Mouse (Mus musculus) neural tube, embryonic 14.5 days (tissue): ENCODE measurements at regions not wholly inside any gene's neighbourhood (a gene's known extent, or its start where the extent isn't known, plus 50 kb on each side); places are given as distances from the start of the nearest gene placed in this dataset.

Experiments used
- ATAC-seq: fragments of 200-750 bp; cut with Nextera tagmentation; 2 replicates; pipeline ENCODE4 v1.8.0; 2017; ENCODE audit warnings: low read depth, mild to moderate bottlenecking, moderate TSS enrichment, moderate library complexity
- H3K27ac ChIP-seq: fragments of 300-500 bp; sonication (generic); 2 replicates; pipeline ENCODE4 v1.5.1; 2014; ENCODE audit warnings: low read depth, mild to moderate bottlenecking, control low read depth, low read length, moderate library complexity, mixed read lengths
- H3K27me3 ChIP-seq: fragments of 300-500 bp; sonication (generic); 2 replicates; pipeline ENCODE4 v1.6.1; 2014; ENCODE audit warnings: low read length; ENCODE audit not compliant: control insufficient read depth, insufficient read depth
- H3K36me3 ChIP-seq: fragments of 300-500 bp; sonication (generic); 2 replicates; pipeline ENCODE4 v1.6.1; 2014; ENCODE audit warnings: low read length, mixed read lengths; ENCODE audit not compliant: control insufficient read depth, insufficient read depth
- H3K4me1 ChIP-seq: fragments of 300-500 bp; sonication (generic); 2 replicates; pipeline ENCODE4 v1.6.1; 2014; ENCODE audit warnings: low read length; ENCODE audit not compliant: control insufficient read depth, insufficient read depth
- H3K4me2 ChIP-seq: fragments of 300-500 bp; sonication (generic); 2 replicates; pipeline ENCODE4 v1.6.1; 2014; ENCODE audit warnings: mild to moderate bottlenecking, low read depth, low read length, control low read depth
- H3K4me3 ChIP-seq: fragments of 300-500 bp; sonication (generic); 2 replicates; pipeline ENCODE4 v1.5.1; 2014; ENCODE audit warnings: low read depth, low read length, control low read depth, mixed read lengths
- H3K9ac ChIP-seq: fragments of 300-500 bp; sonication (generic); replicated peaks from 2 replicates; pipeline ENCODE4 v1.6.1; 2014; ENCODE audit warnings: low read depth, mild to moderate bottlenecking, control low read depth, low read length, mixed read lengths
- H3K9me3 ChIP-seq: fragments of 300-500 bp; sonication (generic); 2 replicates; pipeline ENCODE4 v1.6.1; 2016; ENCODE audit warnings: low read length; ENCODE audit not compliant: control insufficient read depth
- whole genome bisulfite sequencing: fragments of 180-500 bp; shearing (Covaris S2); extraction: QIAGEN DNeasy Blood & Tissue Kit; methylation state at CpG from one replicate; pipeline ENCODE4 v1.1.7; 2014; 5-methylcytosine and 5-hydroxymethylcytosine counted together

GRCm38 (mm10) chr8:26868849-26869110 lies 108.3 kb upstream of the Zfp703 start:
- no peak overlapping the region for H3K27ac ChIP-seq
- H3K9ac ChIP-seq = no peak overlapping the region
- 85% methylated on average over 2 of the region's 2 CpGs for WGBS
- no peak for ATAC-seq
- H3K36me3 ChIP-seq = no peaks in the 10 kb centered on the region
- H3K27me3 ChIP-seq = no peaks in the 10 kb centered on the region
- no peak overlapping the region for H3K4me2 ChIP-seq
- H3K9me3 ChIP-seq = no peaks in the 10 kb centered on the region
- no peaks in the 10 kb centered on the region for H3K4me1 ChIP-seq
- no peak overlapping the region for H3K4me3 ChIP-seq

DNA sequence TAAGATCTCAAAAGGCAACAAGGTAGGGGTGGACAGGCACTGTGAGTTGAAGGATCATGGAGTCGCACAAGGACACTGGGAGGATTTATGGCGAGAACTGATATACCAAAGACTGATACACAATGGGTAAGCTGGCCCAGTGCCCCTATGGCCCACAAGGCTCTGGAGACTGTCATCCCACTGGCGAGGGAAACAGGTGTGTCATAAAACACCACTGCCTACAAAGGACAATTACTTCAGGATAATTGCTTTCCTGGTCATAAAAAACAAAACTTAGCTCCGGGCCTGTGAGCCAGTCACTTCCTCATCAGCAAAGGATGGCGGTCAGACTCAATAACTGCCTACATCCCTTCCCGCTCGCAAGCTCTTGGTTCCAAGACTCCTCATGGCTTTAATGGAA lies 105.3 kb upstream of the Zfp703 start:
- ATAC-seq = no peak
- no peaks in the 10 kb centered on the region for H3K9me3 ChIP-seq
- no peaks in the 10 kb centered on the region for H3K36me3 ChIP-seq
- H3K4me1 ChIP-seq = no peaks in the 10 kb centered on the region
- H3K4me3 ChIP-seq = no peak overlapping the region
- 53% methylated on average over 7 of the region's 7 CpGs for WGBS
- H3K27ac ChIP-seq = no peak overlapping the region
- H3K4me2 ChIP-seq = no peak overlapping the region
- no peaks in the 10 kb centered on the region for H3K27me3 ChIP-seq
- no peak overlapping the region for H3K9ac ChIP-seq

GRCm38 (mm10) chr8:26872382-26872781 lies 104.7 kb upstream of the Zfp703 start:
- no peak for ATAC-seq
- Histone ChIP-seq H3K9me3 (no peaks in the 10 kb centered on the region), H3K27me3 (no peaks in the 10 kb centered on the region), H3K27ac (no peak overlapping the region), H3K4me3 (no peak overlapping the region), H3K9ac (no peak overlapping the region), H3K36me3 (no peaks in the 10 kb centered on the region), H3K4me1 (no peaks in the 10 kb centered on the region), H3K4me2 (no peak overlapping the region)
- WGBS = 88% methylated on average over 3 of the region's 3 CpGs

DNA sequence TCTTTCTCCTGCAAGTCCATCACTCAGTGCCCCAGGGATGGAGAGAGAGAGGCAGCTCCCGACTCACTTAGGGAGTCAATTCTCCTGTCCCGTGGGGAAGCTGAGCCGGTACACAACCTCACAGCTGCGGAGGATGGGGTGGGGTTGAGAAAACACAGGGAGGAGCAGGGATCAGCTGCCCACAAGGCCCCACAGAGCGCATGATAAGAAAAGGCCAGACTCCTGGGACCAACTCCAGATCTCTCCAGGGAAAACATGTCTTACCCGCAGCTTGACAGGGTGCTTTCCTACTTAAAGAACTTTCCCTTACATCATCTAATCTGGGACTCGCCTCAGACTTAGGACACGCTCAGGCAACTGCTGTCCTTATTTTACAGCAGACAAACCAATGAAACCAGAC lies 104.3 kb upstream of the Zfp703 start:
- H3K4me2 ChIP-seq = no peak overlapping the region
- H3K4me1 ChIP-seq = no peaks in the 10 kb centered on the region
- no peaks in the 10 kb centered on the region for H3K9me3 ChIP-seq
- 72% methylated on average over 8 of the region's 8 CpGs for whole genome bisulfite sequencing
- no peak overlapping the region for H3K27ac ChIP-seq
- ATAC-seq = no peak
- H3K36me3 ChIP-seq = no peaks in the 10 kb centered on the region
- no peaks in the 10 kb centered on the region for H3K27me3 ChIP-seq
- H3K9ac ChIP-seq = no peak overlapping the region
- H3K4me3 ChIP-seq = no peak overlapping the region

- no peak for ATAC-seq
Measured at GRCm38 (mm10) chr8:26880177-26880576, 96.9 kb upstream of the Zfp703 start.

GRCm38 (mm10) chr8:26881268-26882120 lies 95.6 kb upstream of the Zfp703 start:
- no peaks in the 10 kb centered on the region for H3K36me3 ChIP-seq
- no peak for ATAC-seq
- no peaks in the 10 kb centered on the region for H3K9me3 ChIP-seq
- H3K4me3 ChIP-seq = no peak overlapping the region
- no peaks in the 10 kb centered on the region for H3K27me3 ChIP-seq
- no peak overlapping the region for H3K4me2 ChIP-seq
- H3K4me1 ChIP-seq = no peaks in the 10 kb centered on the region
- 67% methylated on average over 7 of the region's 7 CpGs for WGBS
- no peak overlapping the region for H3K27ac ChIP-seq
- H3K9ac ChIP-seq = no peak overlapping the region

More at GRCm38 (mm10) chr8:26880177-26880576, 96.9 kb upstream of the Zfp703 start:
- Histone ChIP-seq H3K9ac (no peak overlapping the region), H3K4me1 (no peaks in the 10 kb centered on the region), H3K27ac (no peak overlapping the region), H3K4me2 (no peak overlapping the region), H3K4me3 (no peak overlapping the region), H3K27me3 (no peaks in the 10 kb centered on the region), H3K9me3 (no peaks in the 10 kb centered on the region), H3K36me3 (no peaks in the 10 kb centered on the region)
- WGBS = 66% methylated on average over 7 of the region's 7 CpGs

DNA sequence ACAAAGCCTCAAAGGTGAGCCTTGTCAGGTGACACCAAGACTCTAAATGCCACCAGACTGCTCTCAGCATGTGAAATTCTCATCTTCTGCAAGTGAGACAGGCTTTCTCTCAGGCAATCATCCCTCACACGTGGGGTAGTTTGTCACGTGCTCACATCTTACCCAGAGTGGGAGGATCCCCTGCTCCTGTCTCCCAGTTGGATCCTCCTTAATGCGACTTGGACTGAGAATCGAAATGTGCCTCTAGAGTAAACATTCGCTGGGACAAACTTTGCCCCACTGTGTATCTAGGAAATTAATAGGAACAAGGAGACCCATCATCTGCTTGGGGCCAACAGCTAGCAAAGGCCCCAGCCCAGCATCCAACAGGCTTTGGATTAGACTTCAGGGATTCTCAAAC lies 94.5 kb upstream of the Zfp703 start:
- no peak for ATAC-seq
- no peak overlapping the region for H3K4me3 ChIP-seq
- H3K4me1 ChIP-seq = no peaks in the 10 kb centered on the region
- H3K4me2 ChIP-seq = no peak overlapping the region
- no peaks in the 10 kb centered on the region for H3K9me3 ChIP-seq
- no peaks in the 10 kb centered on the region for H3K27me3 ChIP-seq
- H3K36me3 ChIP-seq = no peaks in the 10 kb centered on the region
- 82% methylated on average over 5 of the region's 5 CpGs for WGBS
- H3K27ac ChIP-seq = no peak overlapping the region
- H3K9ac ChIP-seq = no peak overlapping the region

DNA sequence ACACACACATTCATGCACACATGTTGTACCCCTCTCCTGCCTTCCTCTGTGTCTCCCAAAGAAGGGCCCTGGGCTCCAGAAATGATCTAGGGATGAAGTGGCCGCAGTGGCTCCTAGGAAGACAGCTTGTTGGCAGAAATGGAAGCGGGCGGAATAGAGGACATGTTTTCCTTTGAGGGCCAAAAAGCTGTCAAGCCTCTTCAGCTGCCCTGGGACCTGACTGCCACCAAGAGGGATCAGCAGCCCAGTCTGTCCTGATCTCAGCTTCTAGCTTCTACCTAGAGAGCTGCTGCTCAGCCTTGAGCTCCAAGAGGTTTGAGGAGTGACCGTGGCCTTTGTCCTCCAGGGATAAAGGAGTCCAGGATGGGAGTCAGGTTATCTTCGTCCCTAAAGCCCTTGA lies 93.8 kb upstream of the Zfp703 start:
- no peaks in the 10 kb centered on the region for H3K27me3 ChIP-seq
- H3K9ac ChIP-seq = no peak overlapping the region
- no peaks in the 10 kb centered on the region for H3K36me3 ChIP-seq
- H3K4me3 ChIP-seq = no peak overlapping the region
- no peak for ATAC-seq
- H3K9me3 ChIP-seq = no peaks in the 10 kb centered on the region
- WGBS = 93% methylated on average over 5 of the region's 5 CpGs
- H3K4me2 ChIP-seq = no peak overlapping the region
- H3K27ac ChIP-seq = no peak overlapping the region
- no peaks in the 10 kb centered on the region for H3K4me1 ChIP-seq

GRCm38 (mm10) chr8:26883770-26884169 lies 93.4 kb upstream of the Zfp703 start:
- no peak overlapping the region for H3K4me3 ChIP-seq
- no peak for ATAC-seq
- no peaks in the 10 kb centered on the region for H3K9me3 ChIP-seq
- 85% methylated on average over 6 of the region's 6 CpGs for WGBS
- no peak overlapping the region for H3K4me2 ChIP-seq
- no peaks in the 10 kb centered on the region for H3K27me3 ChIP-seq
- no peak overlapping the region for H3K9ac ChIP-seq
- no peaks in the 10 kb centered on the region for H3K4me1 ChIP-seq
- H3K27ac ChIP-seq = no peak overlapping the region
- no peaks in the 10 kb centered on the region for H3K36me3 ChIP-seq
